Mouse (Mus musculus): ENCODE results near the gene Arl13a. TPM values are rescaled to one million over a fixed set of nuclear protein-coding genes. Genes with fewer than 3 reads are reported as not detected.

The Arl13a gene
- polyA plus RNA-seq, 1 experiment from 2014 or later: not detected

DNA sequence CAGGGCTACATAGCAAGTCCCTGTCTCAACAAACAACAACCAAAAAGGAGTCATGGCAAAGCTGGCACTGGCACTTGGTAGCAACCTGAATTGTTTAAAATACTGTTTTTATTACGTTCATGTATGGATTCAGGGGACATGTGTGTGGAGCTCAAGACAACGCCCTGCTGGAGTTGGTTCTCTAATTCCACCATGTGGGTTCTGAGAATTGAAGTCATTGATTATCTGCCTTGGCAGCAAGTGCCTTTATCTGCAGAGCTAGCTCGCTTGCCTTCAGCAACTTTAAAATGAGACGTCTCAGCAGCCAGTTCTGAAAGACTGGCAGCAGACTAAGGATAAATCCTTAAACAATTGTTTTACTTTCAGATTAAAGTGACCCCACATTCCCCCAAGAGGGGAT is 30.9 kb downstream of the Arl13a start:
- Histone ChIP-seq H3K4me3 (replicated peaks) (no peak overlapping the region), H3K9ac (no peak overlapping the region), H3K36me3 (replicated peaks) (no peaks in the 10 kb centered on the region), H3K4me1 (no peaks in the 10 kb centered on the region), H3K4me2 (no peak overlapping the region), H3K27ac (no peak overlapping the region), H3K27me3 (no peaks in the 10 kb centered on the region), H3K9me3 (no peaks in the 10 kb centered on the region)
- ATAC-seq (ENCODE audit: low FRiP score): no peak
- WGBS: 60% methylated on average over 4 of the region's 4 CpGs

DNA sequence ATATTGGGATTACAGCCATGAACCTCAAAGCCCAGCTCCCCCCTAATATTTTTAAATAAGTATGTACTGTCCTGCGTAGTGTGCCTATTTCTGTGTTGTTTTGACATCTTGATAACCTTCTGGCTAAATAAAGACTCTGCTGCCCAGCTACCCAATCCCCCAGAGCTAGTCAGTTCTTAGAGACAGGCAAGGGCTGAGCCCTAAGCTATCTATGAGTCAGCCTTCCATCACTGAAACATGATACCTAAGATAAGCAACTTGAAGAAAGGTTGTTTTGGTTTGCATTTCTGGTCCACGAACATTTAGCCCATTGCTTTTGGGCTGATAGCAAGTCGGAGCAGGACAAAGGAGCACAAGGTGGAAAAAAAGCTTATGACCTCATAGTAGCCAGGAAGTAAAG is 33.3 kb downstream of the Arl13a start:
- no peak overlapping the region for H3K27ac ChIP-seq
- H3K27me3 ChIP-seq: no peaks in the 10 kb centered on the region
- H3K9ac ChIP-seq: no peak overlapping the region
- no peaks in the 10 kb centered on the region for H3K9me3 ChIP-seq
- no peak for ATAC-seq (ENCODE audit: low FRiP score)
- no peak overlapping the region for H3K4me3 ChIP-seq (replicated peaks)
- no peak overlapping the region for H3K4me2 ChIP-seq
- H3K4me1 ChIP-seq: no peaks in the 10 kb centered on the region
- H3K36me3 ChIP-seq (replicated peaks): no peaks in the 10 kb centered on the region
- WGBS: 76% methylated on average over 3 of the region's 3 CpGs

DNA sequence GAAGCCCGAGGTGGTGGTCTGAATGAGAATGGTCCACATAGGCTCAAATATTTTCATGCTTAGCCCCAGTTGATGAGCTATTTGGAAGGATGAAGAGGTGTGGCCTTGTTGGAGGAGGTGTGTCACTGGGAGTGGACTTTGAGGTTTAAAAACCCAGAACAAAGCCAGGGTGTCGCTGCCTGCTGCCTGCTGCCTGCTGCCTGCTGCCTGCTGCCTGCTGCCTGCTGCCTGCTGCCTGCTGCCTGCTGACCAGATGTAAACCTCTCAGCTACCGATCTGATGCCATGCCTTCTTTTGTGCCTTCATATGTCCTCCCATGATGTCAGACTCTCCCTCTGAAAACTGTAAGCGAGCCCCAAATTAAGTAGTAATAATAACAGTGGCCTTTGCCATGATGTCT is 34.6 kb downstream of the Arl13a start, which contains the start of gene Nox1:
Nox1 (minus strand) TSS at position 101 of the 400 bp plus-strand sequence.
- no peaks in the 10 kb centered on the region for H3K9me3 ChIP-seq
- no peaks in the 10 kb centered on the region for H3K27me3 ChIP-seq
- H3K9ac ChIP-seq: no peak within 1 kb of the TSS
- H3K4me3 ChIP-seq (replicated peaks): no peak within 1 kb of the TSS
- H3K4me1 ChIP-seq: no peaks in the 10 kb centered on the region
- H3K27ac ChIP-seq: no peak within 1 kb of the TSS
- no peak for ATAC-seq (ENCODE audit: low FRiP score)
- no peaks in the 10 kb centered on the region for H3K36me3 ChIP-seq (replicated peaks)
- H3K4me2 ChIP-seq: no peak within 1 kb of the TSS
- 54% methylated on average over 4 of the region's 4 CpGs for WGBS

DNA sequence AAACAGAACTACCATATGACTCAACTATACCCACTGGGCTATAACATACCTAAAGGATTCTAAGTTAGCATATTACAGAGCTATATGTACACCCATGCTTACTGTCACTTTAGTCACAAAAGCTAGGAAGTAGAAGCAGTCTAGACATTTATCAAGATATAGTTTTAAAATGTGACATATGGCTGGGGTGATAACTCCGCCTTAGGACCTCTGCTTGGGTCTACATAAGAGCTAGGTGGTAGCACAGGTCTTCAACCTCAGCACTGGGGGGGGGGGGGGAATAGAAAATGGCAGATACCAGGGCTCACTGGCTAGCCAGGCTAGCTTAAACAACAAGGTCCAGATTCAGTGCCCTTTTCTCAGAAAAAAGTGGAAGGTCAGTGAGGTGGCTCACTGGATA is 45.7 kb downstream of the Arl13a start:
- Histone ChIP-seq H3K27me3 (no peaks in the 10 kb centered on the region), H3K9ac (no peak overlapping the region), H3K27ac (no peak overlapping the region), H3K4me2 (no peak overlapping the region), H3K9me3 (no peaks in the 10 kb centered on the region), H3K4me1 (no peaks in the 10 kb centered on the region), H3K4me3 (replicated peaks) (no peak overlapping the region), H3K36me3 (replicated peaks) (no peaks in the 10 kb centered on the region)
- ATAC-seq (ENCODE audit: low FRiP score): no peak
- 84% methylated on average over 1 of the region's 1 CpGs for WGBS

DNA sequence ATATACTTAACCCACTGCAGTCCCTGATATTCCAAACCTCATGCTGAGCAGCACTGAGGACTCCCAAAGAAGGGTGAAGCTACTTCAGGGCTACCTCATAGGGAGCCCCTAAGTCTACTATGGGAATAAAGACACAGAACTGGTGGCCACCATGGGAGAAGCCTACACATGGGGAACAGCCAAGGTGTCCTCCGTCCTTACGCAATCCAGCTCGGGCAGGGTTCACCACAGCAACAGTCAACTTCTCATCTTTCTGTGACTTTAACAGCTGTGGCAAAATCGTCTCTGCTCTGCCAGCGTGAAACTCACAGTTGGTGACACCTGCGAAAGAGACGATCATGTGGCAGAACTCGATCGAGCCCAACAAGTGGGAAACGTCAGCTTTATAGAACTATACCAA is 51.0 kb downstream of the Arl13a start:
- no peak overlapping the region for H3K4me3 ChIP-seq (replicated peaks)
- H3K9ac ChIP-seq: no peak overlapping the region
- no peaks in the 10 kb centered on the region for H3K9me3 ChIP-seq
- ATAC-seq (ENCODE audit: low FRiP score): no peak
- H3K36me3 ChIP-seq (replicated peaks): no peaks in the 10 kb centered on the region
- WGBS: 91% methylated on average over 10 of the region's 10 CpGs
- no peak overlapping the region for H3K4me2 ChIP-seq
- no peaks in the 10 kb centered on the region for H3K4me1 ChIP-seq
- peaks cover 4% of the 10 kb centered on the region; the same call in 1 of the 2 replicates for H3K27me3 ChIP-seq
- no peak overlapping the region for H3K27ac ChIP-seq

DNA sequence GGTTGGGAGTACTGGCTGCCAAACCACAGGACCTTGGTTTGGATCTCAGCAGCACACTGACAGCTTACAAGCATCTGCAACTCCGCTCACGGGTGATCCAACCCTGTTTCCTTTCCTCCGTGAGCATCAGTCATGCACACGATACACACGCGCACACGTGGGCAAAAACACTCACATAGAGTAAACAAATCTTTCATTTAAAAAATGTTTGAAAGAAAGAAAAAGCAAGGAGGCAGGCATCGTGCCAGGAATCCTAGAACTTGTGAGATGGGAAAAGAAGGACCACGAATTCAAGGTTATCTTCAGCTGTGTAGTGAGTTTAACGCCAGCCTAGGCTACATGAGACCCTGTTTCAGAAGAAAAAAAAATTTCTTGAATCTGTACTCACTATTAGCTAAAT is 58.6 kb downstream of the Arl13a start:
- 96% methylated on average over 10 of the region's 10 CpGs for WGBS
- Histone ChIP-seq H3K27me3 (no peaks in the 10 kb centered on the region), H3K36me3 (replicated peaks) (no peaks in the 10 kb centered on the region), H3K4me1 (no peaks in the 10 kb centered on the region), H3K9ac (no peak overlapping the region), H3K4me2 (no peak overlapping the region), H3K27ac (no peak overlapping the region), H3K9me3 (no peaks in the 10 kb centered on the region), H3K4me3 (replicated peaks) (no peak overlapping the region)
- ATAC-seq (ENCODE audit: low FRiP score): no peak

DNA sequence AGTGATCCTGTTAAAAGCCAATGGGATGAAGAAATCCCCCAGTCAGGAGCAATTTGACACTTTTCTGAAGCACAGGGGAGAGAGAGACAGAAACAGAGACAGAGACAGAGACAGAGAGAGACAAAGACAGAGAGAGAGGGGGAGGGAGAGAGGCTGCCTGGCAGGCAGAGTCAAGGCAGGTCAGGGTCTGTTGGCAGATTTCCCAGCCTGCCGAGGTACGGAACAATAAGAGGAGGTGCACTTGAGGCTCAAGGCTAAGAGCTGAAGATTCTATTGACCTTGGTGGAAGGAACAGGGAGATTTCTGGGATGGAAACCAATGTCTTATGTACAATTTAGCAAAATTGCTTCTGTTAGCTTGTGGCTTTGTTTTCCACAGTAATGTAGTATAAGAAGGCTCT is 60.9 kb downstream of the Arl13a start:
- Histone ChIP-seq H3K9ac (no peak overlapping the region), H3K36me3 (replicated peaks) (no peaks in the 10 kb centered on the region), H3K27ac (no peak overlapping the region), H3K9me3 (no peaks in the 10 kb centered on the region), H3K4me1 (no peaks in the 10 kb centered on the region), H3K27me3 (no peaks in the 10 kb centered on the region), H3K4me3 (replicated peaks) (no peak overlapping the region), H3K4me2 (no peak overlapping the region)
- no peak for ATAC-seq (ENCODE audit: low FRiP score)
- 56% methylated on average over 2 of the region's 2 CpGs for WGBS

Other genes with a start within 250 kb of the Arl13a start
- gene Sytl4, start 205.7 kb upstream of the Arl13a start, polyA plus RNA-seq (2016; fragmentation: Nextera tagmentation; extraction: Ambion mirVana): 0.81 and 1.00 TPM in 2 replicates
- gene Cstf2, start 128.3 kb upstream of the Arl13a start, polyA plus RNA-seq (2016; fragmentation: Nextera tagmentation; extraction: Ambion mirVana): 72.8 and 74.4 TPM in 2 replicates
- 0.17 and 0.33 TPM in 2 replicates for gene Xkrx, start 25.4 kb upstream of the Arl13a start, polyA plus RNA-seq (2016; fragmentation: Nextera tagmentation; extraction: Ambion mirVana)
- 0.08 and 0.14 TPM in 2 replicates for gene Nox1, start 34.5 kb downstream of the Arl13a start, polyA plus RNA-seq (2016; fragmentation: Nextera tagmentation; extraction: Ambion mirVana)
- 8.3 and 9.3 TPM in 2 replicates for gene Trmt2b, start 89.5 kb downstream of the Arl13a start, polyA plus RNA-seq (2016; fragmentation: Nextera tagmentation; extraction: Ambion mirVana)
- gene Tmem35a, start 107.7 kb downstream of the Arl13a start, polyA plus RNA-seq (2016; fragmentation: Nextera tagmentation; extraction: Ambion mirVana): 45.5 and 45.6 TPM in 2 replicates
- gene Cenpi, start 120.6 kb downstream of the Arl13a start, polyA plus RNA-seq (2016; fragmentation: Nextera tagmentation; extraction: Ambion mirVana): 26.2 and 28.8 TPM in 2 replicates
- 11.1 and 11.5 TPM in 2 replicates for gene Drp2, start 217.1 kb downstream of the Arl13a start, polyA plus RNA-seq (2016; fragmentation: Nextera tagmentation; extraction: Ambion mirVana)